Mouse (Mus musculus): ENCODE data around the gene Dnajc16. TPM values are rescaled to one million over a fixed set of nuclear protein-coding genes. Genes with fewer than 3 reads are reported as not detected.

Dnajc16 gene
- polyA plus RNA-seq (2012; rRNA removed; ENCODE audit: low replicate concordance): 4.8 and 5.4 TPM in 2 replicates

DNA sequence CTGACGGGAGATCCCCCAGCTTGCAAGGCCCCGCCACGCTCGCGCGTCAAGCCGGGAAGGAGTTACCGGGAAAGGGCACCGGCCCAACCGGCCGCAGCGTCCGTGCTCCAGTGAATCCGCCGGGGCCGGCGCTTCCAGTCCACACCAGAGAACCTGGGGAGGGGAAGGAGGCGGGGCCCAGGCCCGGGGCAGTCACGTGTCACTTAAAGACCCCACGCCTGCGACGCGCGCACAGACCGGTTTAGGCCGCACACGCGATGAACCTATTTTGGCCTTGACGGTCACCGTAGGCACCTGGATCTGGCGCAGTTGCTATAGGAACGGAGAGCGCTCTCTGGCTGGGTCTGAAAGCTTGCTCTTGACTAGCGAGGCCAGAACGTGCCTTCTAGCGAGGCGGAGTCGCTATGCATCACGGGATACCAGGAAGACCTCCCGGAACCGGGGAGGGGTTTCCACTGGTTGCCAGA, at the start of gene Dnajc16:
Gene Dnajc16 (minus strand): TSS at position 408 of the 467 bp plus-strand sequence.

DNA sequence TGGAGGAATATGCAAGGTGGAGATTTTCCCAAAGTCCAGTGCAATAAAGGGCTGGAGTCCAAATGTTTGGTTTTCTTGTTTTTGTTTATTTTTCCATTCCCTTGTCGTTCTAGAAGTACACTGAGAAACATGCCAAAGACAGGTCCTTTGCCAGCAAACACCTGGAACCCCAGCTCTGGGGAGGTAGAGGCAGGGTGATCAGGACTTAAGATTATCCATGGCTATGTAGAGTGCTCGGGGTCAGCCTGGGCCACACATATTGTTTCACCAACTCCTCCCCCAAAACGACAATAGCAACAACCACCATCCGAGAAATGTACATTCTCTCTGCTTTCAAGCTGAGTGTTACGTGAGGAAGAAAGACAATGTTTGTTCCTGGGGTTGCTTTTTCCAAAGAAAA, 35.3 kb upstream of the Dnajc16 start, which contains the start of gene Cela2a:
Gene Cela2a (minus strand): TSS at position 101 of the 400 bp plus-strand sequence.

DNA sequence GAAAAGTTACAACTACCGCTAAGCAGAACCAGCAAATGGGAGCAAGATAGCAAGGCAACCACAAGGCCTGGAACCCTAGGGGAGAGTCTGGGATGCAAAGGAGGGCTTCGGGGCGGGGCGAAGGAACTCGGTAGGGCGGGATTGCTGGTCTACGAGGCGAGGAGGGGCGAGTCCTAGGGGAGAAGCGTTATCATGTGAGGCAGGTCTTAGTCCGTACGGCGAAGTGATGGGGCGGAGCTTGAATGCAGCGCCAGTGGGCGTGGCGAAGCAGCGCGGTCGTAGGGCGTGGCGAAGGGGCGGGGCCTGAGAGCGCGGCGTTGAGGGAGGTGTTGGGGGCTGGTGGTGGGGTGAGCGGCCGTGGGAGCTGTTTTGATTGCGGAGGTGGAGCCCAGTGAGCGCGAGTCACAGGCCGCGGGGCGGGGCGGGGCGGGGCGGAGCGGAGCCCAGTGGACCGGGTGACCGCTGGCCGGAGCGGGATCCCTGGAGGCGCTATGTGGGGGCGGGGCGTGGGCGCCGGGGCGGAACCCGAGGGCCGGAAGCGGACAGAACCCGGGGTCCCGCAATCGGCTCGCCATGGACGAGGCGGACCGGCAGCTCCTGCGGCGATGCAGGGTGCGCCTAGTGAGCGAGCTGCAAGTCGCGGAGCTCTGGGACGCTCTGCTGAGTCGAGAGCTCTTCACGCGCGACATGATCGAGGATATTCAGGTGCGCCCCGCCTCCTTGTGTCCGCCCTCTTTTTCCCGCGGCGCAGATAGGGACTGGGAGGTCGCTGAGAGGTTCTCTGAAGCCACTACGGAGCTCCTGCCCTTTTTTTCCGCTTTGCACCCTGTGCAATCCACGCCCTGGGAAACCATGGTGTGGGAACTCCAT, 2.8 kb upstream of the Dnajc16 start, which contains the start of gene Casp9:
Gene Casp9 (plus strand): TSS at position 331 of the 870 bp plus-strand sequence.

DNA sequence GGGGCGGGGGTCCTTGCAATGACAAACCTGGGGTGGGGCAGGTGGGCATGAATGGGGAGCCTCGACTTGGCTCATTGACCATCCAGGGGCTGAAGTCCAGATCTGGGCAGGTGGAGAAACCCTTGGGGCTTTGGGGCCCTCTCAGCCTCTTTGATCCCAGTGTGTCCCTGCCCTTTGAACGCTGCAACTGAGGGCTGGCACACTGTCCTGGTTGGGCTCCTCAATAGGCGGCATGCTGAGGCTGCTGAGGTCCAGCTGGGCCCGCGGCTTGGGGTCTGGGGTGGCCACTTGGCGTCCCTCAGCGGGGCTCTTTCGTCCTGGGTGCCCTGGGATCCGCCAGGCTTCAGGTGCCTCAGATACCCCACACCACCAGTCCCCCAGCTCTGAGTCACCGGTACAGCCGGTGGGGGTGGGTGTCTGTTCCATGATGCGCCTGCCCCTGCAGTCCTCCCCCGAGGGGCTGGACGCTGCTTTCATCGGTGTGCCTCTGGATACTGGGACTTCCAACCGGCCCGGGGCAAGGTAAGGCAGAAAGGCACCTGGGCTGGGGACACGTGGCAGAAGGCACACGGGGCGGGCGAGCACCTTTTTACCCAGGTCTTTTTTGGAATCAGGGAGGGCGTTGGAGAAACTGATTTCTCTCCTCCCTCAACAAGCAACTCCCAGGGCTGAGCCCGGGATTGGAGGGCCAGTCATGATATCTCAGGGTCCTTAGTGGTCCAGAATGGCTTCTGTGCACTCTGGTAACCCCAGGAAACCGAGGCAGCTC, 44.0 kb downstream of the Dnajc16 start, which contains the start of gene Agmat:
Gene Agmat (plus strand): TSS at position 95 of the 769 bp plus-strand sequence.

DNA sequence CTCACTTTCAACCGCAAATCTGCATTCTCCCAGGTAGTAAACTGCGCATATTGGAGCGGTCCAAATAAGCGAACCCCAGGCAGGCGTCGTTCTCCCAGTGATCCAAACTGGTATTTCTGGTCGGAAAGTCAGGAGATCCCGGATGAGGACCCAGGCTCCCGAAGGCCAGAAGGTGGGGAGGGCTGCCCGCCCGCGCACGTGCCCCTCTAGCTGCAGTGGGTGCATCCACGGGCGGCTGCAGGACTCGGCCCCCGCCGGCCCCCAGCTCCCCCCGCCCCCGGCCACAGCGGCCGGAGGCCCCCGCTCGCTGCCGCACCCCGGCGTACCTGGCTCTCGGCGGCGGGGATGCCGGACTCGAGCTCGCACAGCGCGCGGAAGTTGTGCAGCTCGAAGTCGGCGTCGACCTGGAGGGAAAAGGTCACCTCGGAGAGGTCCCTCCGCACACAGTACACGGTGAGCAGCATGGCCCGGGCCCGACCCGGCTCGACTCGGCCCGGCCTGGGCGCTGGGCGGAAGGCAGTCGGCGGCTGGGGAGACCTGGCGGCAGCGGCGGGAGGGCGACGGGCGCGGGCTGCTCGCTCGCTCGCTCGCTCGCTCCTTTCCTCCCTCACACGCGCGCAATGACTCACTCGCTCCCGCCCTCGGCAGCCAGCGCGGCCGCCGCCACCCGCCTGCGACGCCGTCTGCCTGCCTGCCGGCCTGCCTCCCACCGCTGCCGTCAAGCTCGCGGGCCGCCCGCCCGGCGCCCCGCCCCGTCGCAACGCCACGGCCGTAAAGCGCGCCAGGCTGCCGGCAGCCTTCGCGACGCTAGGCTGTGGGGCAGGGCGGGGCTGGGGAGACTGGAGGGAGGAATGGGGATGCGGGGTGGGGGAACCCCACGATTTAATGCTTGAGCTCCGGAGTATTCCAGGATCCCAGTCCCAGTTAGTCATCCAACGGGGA, 67.7 kb downstream of the Dnajc16 start, which contains the start of gene Ddi2:
Gene Ddi2 (minus strand): TSS at position 689 of the 942 bp plus-strand sequence.

Other genes with a start within 250 kb of the Dnajc16 start
- gene Fblim1, start 184.8 kb downstream of the Dnajc16 start, polyA plus RNA-seq (2012; rRNA removed; ENCODE audit: low replicate concordance): 60.7 and 63.9 TPM in 2 replicates
- gene Tmem82, start 172.3 kb downstream of the Dnajc16 start, polyA plus RNA-seq (2012; rRNA removed; ENCODE audit: low replicate concordance): 71.4 and 121 TPM in 2 replicates
- 12.3 and 26.3 TPM in 2 replicates for gene Slc25a34, start 167.1 kb downstream of the Dnajc16 start, polyA plus RNA-seq (2012; rRNA removed; ENCODE audit: low replicate concordance)
- gene Plekhm2, start 126.0 kb downstream of the Dnajc16 start, polyA plus RNA-seq (2012; rRNA removed; ENCODE audit: low replicate concordance): 10.2 and 11.0 TPM in 2 replicates
- 9.7 and 29.7 TPM in 2 replicates for gene Rsc1a1, start 105.3 kb downstream of the Dnajc16 start, polyA plus RNA-seq (2012; rRNA removed; ENCODE audit: low replicate concordance)
- gene Ddi2, start 67.5 kb downstream of the Dnajc16 start, polyA plus RNA-seq (2012; rRNA removed; ENCODE audit: low replicate concordance): 15.8 and 22.6 TPM in 2 replicates
- gene Agmat, start 44.3 kb downstream of the Dnajc16 start, polyA plus RNA-seq (2012; rRNA removed; ENCODE audit: low replicate concordance): 41.0 and 69.4 TPM in 2 replicates
- 10.8 and 11.4 TPM in 2 replicates for gene Casp9, start 2.7 kb upstream of the Dnajc16 start, polyA plus RNA-seq (2012; rRNA removed; ENCODE audit: low replicate concordance)
- 30.4 and 13,779 TPM in 2 replicates for gene Cela2a, start 35.2 kb upstream of the Dnajc16 start, polyA plus RNA-seq (2012; rRNA removed; ENCODE audit: low replicate concordance)
- gene Ctrc, start 55.4 kb upstream of the Dnajc16 start, polyA plus RNA-seq (2012; rRNA removed; ENCODE audit: low replicate concordance): 0.39 and 112 TPM in 2 replicates
- 181 and 429 TPM in 2 replicates for gene Efhd2, start 84.0 kb upstream of the Dnajc16 start, polyA plus RNA-seq (2012; rRNA removed; ENCODE audit: low replicate concordance)
- gene Fhad1, start 224.2 kb upstream of the Dnajc16 start, polyA plus RNA-seq (2012; rRNA removed; ENCODE audit: low replicate concordance): 0.07 and 0.09 TPM in 2 replicates

Data from duodenum, adult 2 months (tissue).